Mouse (Mus musculus) embryonic facial prominence, embryonic 14.5 days (tissue): ENCODE data around the gene Grik3. TPM values are rescaled to one million over a fixed set of nuclear protein-coding genes. Genes with fewer than 3 reads are reported as not detected.
A peak's percentile ranks its signal among the peaks of the same experiment; 100 is the strongest.

Experiments used
- ATAC-seq: fragments of 200-750 bp; cut with Nextera tagmentation; 2 replicates; pipeline ENCODE4 v1.8.0; 2017; ENCODE audit warnings: low read depth, moderate number of reproducible peaks, moderate TSS enrichment
- DNase-seq: peaks from one replicate; pipeline ENCODE4 v3.0.0-alpha.2; 2015; ENCODE audit warnings: low spot score
- H3K27ac ChIP-seq: fragments of 300-500 bp; sonication (generic); replicated peaks from 2 replicates; pipeline ENCODE4 v1.5.1; 2014; ENCODE audit warnings: low read depth, mild to moderate bottlenecking, low read length, moderate library complexity
- H3K27me3 ChIP-seq: fragments of 300-500 bp; sonication (generic); replicated peaks from 2 replicates; pipeline ENCODE4 v1.6.1; 2014; ENCODE audit warnings: low read length; ENCODE audit not compliant: control insufficient read depth, insufficient read depth
- H3K36me3 ChIP-seq: fragments of 300-500 bp; sonication (generic); 2 replicates; pipeline ENCODE4 v1.6.1; 2014; ENCODE audit warnings: low read length, mixed read lengths; ENCODE audit not compliant: control insufficient read depth, insufficient read depth
- H3K4me1 ChIP-seq: fragments of 300-500 bp; sonication (generic); 2 replicates; pipeline ENCODE4 v1.6.1; 2014; ENCODE audit warnings: antibody characterized with exemption, low read length; ENCODE audit not compliant: control insufficient read depth, insufficient read depth
- H3K4me2 ChIP-seq: fragments of 300-500 bp; sonication (generic); 2 replicates; pipeline ENCODE4 v1.6.1; 2014; ENCODE audit warnings: low read depth, mild to moderate bottlenecking, low read length, moderate library complexity, mixed read lengths
- H3K4me3 ChIP-seq: fragments of 300-500 bp; sonication (generic); 2 replicates; pipeline ENCODE4 v1.5.1; 2014; ENCODE audit warnings: low read depth, mild to moderate bottlenecking, low read length
- H3K9ac ChIP-seq: fragments of 300-500 bp; sonication (generic); 2 replicates; pipeline ENCODE4 v1.6.1; 2014; ENCODE audit warnings: low read depth, mild to moderate bottlenecking, low read length, moderate library complexity, mixed read lengths
- H3K9me3 ChIP-seq: fragments of 300-500 bp; sonication (generic); 2 replicates; pipeline ENCODE4 v1.6.1; 2016; ENCODE audit warnings: low read length; ENCODE audit not compliant: control insufficient read depth
- WGBS: fragments of 180-500 bp; shearing (Covaris S2); extraction: QIAGEN DNeasy Blood & Tissue Kit; methylation state at CpG from one replicate; pipeline ENCODE4 v1.1.7; 2014; 5-methylcytosine and 5-hydroxymethylcytosine counted together
- polyA plus RNA-seq: library from polyadenylated mRNA; unstranded; fragments of >200 nt; fragmentation: Nextera tagmentation; extraction: Ambion mirVana; gene quantifications from 2 replicates; pipeline ENCODE4 v1.2.1, GENCODE M21; 2014

The Grik3 gene
- polyA plus RNA-seq, 1 experiment from 2014 or later, result 0.39 TPM

GRCm38 (mm10) chr4:125729305-125730220 lies 239.1 kb downstream of the Grik3 start:
- Histone ChIP-seq H3K9me3 (no peaks in the 10 kb centered on the region), H3K27ac (no peak overlapping the region), H3K36me3 (no peaks in the 10 kb centered on the region), H3K9ac (no peak overlapping the region), H3K27me3 (peaks cover 40% of the 10 kb centered on the region), H3K4me1 (no peaks in the 10 kb centered on the region; the same call in 1 of the 2 replicates), H3K4me2 (peak overlapping the region; percentile 48), H3K4me3 (peak overlapping the region; percentile 18)
- DNase-seq (peak; percentile 39), ATAC-seq (no peak)
- WGBS, result 5% methylated on average over 37 of the region's 38 CpGs

GRCm38 (mm10) chr4:125730751-125731150 lies 240.3 kb downstream of the Grik3 start:
- Histone ChIP-seq H3K36me3 (no peaks in the 10 kb centered on the region), H3K4me3 (no peak overlapping the region), H3K27me3 (peaks cover 40% of the 10 kb centered on the region), H3K9ac (no peak overlapping the region), H3K4me2 (no peak overlapping the region), H3K27ac (no peak overlapping the region), H3K4me1 (no peaks in the 10 kb centered on the region; the same call in 1 of the 2 replicates), H3K9me3 (no peaks in the 10 kb centered on the region)
- DNase-seq (no peak), ATAC-seq (no peak)
- WGBS, result 85% methylated on average over 6 of the region's 6 CpGs

- H3K27ac ChIP-seq, result no peak overlapping the region
- H3K9me3 ChIP-seq, result no peaks in the 10 kb centered on the region
- DNase-seq, result no peak
- H3K27me3 ChIP-seq, result no peaks in the 10 kb centered on the region; the same call in 1 of the 2 replicates
- no peak overlapping the region for H3K4me2 ChIP-seq
- no peak overlapping the region for H3K9ac ChIP-seq
- WGBS, result 54% methylated on average over 4 of the region's 4 CpGs
- H3K4me1 ChIP-seq, result no peaks in the 10 kb centered on the region
- no peaks in the 10 kb centered on the region for H3K36me3 ChIP-seq
- ATAC-seq, result no peak
- no peak overlapping the region for H3K4me3 ChIP-seq
Measured at GRCm38 (mm10) chr4:125736783-125737182, 246.3 kb downstream of the Grik3 start.

- no peaks in the 10 kb centered on the region for H3K9me3 ChIP-seq
- no peaks in the 10 kb centered on the region for H3K36me3 ChIP-seq
- H3K27ac ChIP-seq, result no peak overlapping the region
- H3K4me2 ChIP-seq, result no peak overlapping the region
- no peaks in the 10 kb centered on the region; the same call in 1 of the 2 replicates for H3K27me3 ChIP-seq
- DNase-seq (no peak), ATAC-seq (no peak)
- no peaks in the 10 kb centered on the region for H3K4me1 ChIP-seq
- no peak overlapping the region for H3K4me3 ChIP-seq
- H3K9ac ChIP-seq, result no peak overlapping the region
- 76% methylated on average over 4 of the region's 4 CpGs for WGBS
Measured at GRCm38 (mm10) chr4:125738825-125739224, 248.3 kb downstream of the Grik3 start.

- Histone ChIP-seq H3K9ac (no peak overlapping the region), H3K4me2 (no peak overlapping the region), H3K4me3 (no peak overlapping the region), H3K27me3 (no peaks in the 10 kb centered on the region; the same call in 1 of the 2 replicates), H3K4me1 (no peaks in the 10 kb centered on the region), H3K27ac (no peak overlapping the region), H3K9me3 (no peaks in the 10 kb centered on the region), H3K36me3 (no peaks in the 10 kb centered on the region)
- WGBS, result 83% methylated on average over 16 of the region's 16 CpGs
- ATAC-seq, result no peak
- no peak for DNase-seq
Measured at GRCm38 (mm10) chr4:125742162-125742571, 251.7 kb downstream of the Grik3 start.

- no peaks in the 10 kb centered on the region for H3K4me1 ChIP-seq
- H3K36me3 ChIP-seq, result no peaks in the 10 kb centered on the region
- H3K4me2 ChIP-seq, result no peak overlapping the region
- H3K27me3 ChIP-seq, result no peaks in the 10 kb centered on the region
- ATAC-seq (no peak), DNase-seq (no peak)
- H3K27ac ChIP-seq, result no peak overlapping the region
- H3K4me3 ChIP-seq, result no peak overlapping the region
- no peak overlapping the region for H3K9ac ChIP-seq
- 67% methylated on average over 3 of the region's 3 CpGs for WGBS
- no peaks in the 10 kb centered on the region for H3K9me3 ChIP-seq
Measured at GRCm38 (mm10) chr4:125745902-125746301, 255.4 kb downstream of the Grik3 start.

GRCm38 (mm10) chr4:125756393-125756792 lies 265.9 kb downstream of the Grik3 start:
- H3K4me1 ChIP-seq, result no peaks in the 10 kb centered on the region
- H3K4me3 ChIP-seq, result no peak overlapping the region
- no peaks in the 10 kb centered on the region for H3K36me3 ChIP-seq
- ATAC-seq (no peak), DNase-seq (no peak)
- H3K9ac ChIP-seq, result no peak overlapping the region
- H3K27me3 ChIP-seq, result no peaks in the 10 kb centered on the region
- H3K4me2 ChIP-seq, result no peak overlapping the region
- no peaks in the 10 kb centered on the region for H3K9me3 ChIP-seq
- WGBS, result 82% methylated on average over 5 of the region's 5 CpGs
- no peak overlapping the region for H3K27ac ChIP-seq

GRCm38 (mm10) chr4:125760326-125760725 lies 269.8 kb downstream of the Grik3 start:
- no peaks in the 10 kb centered on the region for H3K36me3 ChIP-seq
- no peaks in the 10 kb centered on the region for H3K9me3 ChIP-seq
- ATAC-seq (no peak), DNase-seq (no peak)
- H3K4me1 ChIP-seq, result no peaks in the 10 kb centered on the region
- WGBS, result 79% methylated on average over 4 of the region's 4 CpGs
- H3K4me3 ChIP-seq, result no peak overlapping the region
- H3K27me3 ChIP-seq, result no peaks in the 10 kb centered on the region
- no peak overlapping the region for H3K27ac ChIP-seq
- H3K9ac ChIP-seq, result no peak overlapping the region
- no peak overlapping the region for H3K4me2 ChIP-seq

GRCm38 (mm10) chr4:125763056-125763455 lies 272.6 kb downstream of the Grik3 start:
- H3K9me3 ChIP-seq, result no peaks in the 10 kb centered on the region

More at GRCm38 (mm10) chr4:125763056-125763455, 272.6 kb downstream of the Grik3 start:
- Histone ChIP-seq H3K27ac (no peak overlapping the region), H3K4me3 (no peak overlapping the region), H3K4me2 (no peak overlapping the region), H3K9ac (no peak overlapping the region), H3K4me1 (no peaks in the 10 kb centered on the region), H3K27me3 (no peaks in the 10 kb centered on the region), H3K36me3 (no peaks in the 10 kb centered on the region)
- WGBS, result 33% methylated on average over 5 of the region's 5 CpGs
- DNase-seq, result no peak
- ATAC-seq, result no peak
